Mouse (Mus musculus) intestine, postnatal 0 days (tissue): ENCODE measurements around the gene Robo1. TPM values are rescaled to one million over a fixed set of nuclear protein-coding genes. Genes with fewer than 3 reads are reported as not detected.

Experiments used
- ATAC-seq: fragments of 200-750 bp; cut with Nextera tagmentation; 2 replicates; pipeline ENCODE4 v1.8.0; 2017; ENCODE audit warnings: mild to moderate bottlenecking, moderate TSS enrichment, moderate library complexity
- H3K27ac ChIP-seq: fragments of 300-500 bp; sonication (generic); 2 replicates; pipeline ENCODE4 v1.5.1; 2014; ENCODE audit warnings: mild to moderate bottlenecking, low read depth, low read length, moderate library complexity
- H3K27me3 ChIP-seq: fragments of 300-500 bp; sonication (generic); replicated peaks from 2 replicates; pipeline ENCODE4 v1.6.1; 2014; ENCODE audit warnings: low read length, mixed read lengths; ENCODE audit not compliant: control insufficient read depth, insufficient read depth
- H3K36me3 ChIP-seq: fragments of 300-500 bp; sonication (generic); 2 replicates; pipeline ENCODE4 v1.6.1; 2014; ENCODE audit warnings: mild to moderate bottlenecking, moderate library complexity; ENCODE audit not compliant: control insufficient read depth, insufficient read depth
- H3K4me1 ChIP-seq: fragments of 300-500 bp; sonication (generic); replicated peaks from 2 replicates; pipeline ENCODE4 v1.6.1; 2014; ENCODE audit warnings: antibody characterized with exemption, low read length, mixed read lengths; ENCODE audit not compliant: control insufficient read depth, insufficient read depth
- H3K4me2 ChIP-seq: fragments of 300-500 bp; sonication (generic); replicated peaks from 2 replicates; pipeline ENCODE4 v1.6.1; 2014; ENCODE audit warnings: low read depth, mild to moderate bottlenecking, moderate library complexity
- H3K4me3 ChIP-seq: fragments of 300-500 bp; sonication (generic); 2 replicates; pipeline ENCODE4 v1.5.1; 2014; ENCODE audit warnings: low read depth, low read length
- H3K9ac ChIP-seq: fragments of 300-500 bp; sonication (generic); 2 replicates; pipeline ENCODE4 v1.6.1; 2014; ENCODE audit warnings: mild to moderate bottlenecking, low read depth, low read length
- H3K9me3 ChIP-seq: fragments of 300-500 bp; sonication (generic); 2 replicates; pipeline ENCODE4 v1.6.1; 2016; ENCODE audit warnings: mixed run types; ENCODE audit not compliant: control insufficient read depth
- CTCF ChIP-seq: sonication (generic); IDR thresholded peaks from 2 replicates; pipeline ENCODE4 v1.5.1; 2016; ENCODE audit warnings: low read depth, mild to moderate bottlenecking, control low read depth, antibody characterized with exemption, moderate library complexity
- WGBS: fragments of 180-500 bp; shearing (Covaris S2); extraction: QIAGEN DNeasy Blood & Tissue Kit; methylation state at CpG from one replicate; pipeline ENCODE4 v1.1.7; 2014; 5-methylcytosine and 5-hydroxymethylcytosine counted together
- polyA plus RNA-seq: library from polyadenylated mRNA; unstranded; fragments of >200 nt; fragmentation: Nextera tagmentation; extraction: Ambion mirVana; gene quantifications from 2 replicates; pipeline ENCODE4 v1.2.1, GENCODE M21; 2015

The Robo1 gene
- polyA plus RNA-seq, 1 experiment from 2014 or later = 2.7 TPM

GRCm38 (mm10) chr16:72678450-72678849, 370.3 kb downstream of the Robo1 start:
- H3K9ac ChIP-seq = no peak overlapping the region
- no peak overlapping the region for H3K27ac ChIP-seq
- ATAC-seq = no peak
- no peak overlapping the region for H3K4me2 ChIP-seq
- no peaks in the 10 kb centered on the region for H3K9me3 ChIP-seq
- no peak for TF ChIP-seq CTCF
- H3K36me3 ChIP-seq = no peaks in the 10 kb centered on the region
- no peaks in the 10 kb centered on the region for H3K4me1 ChIP-seq
- 36% methylated on average over 13 of the region's 13 CpGs for WGBS
- H3K4me3 ChIP-seq = no peak overlapping the region
- no peaks in the 10 kb centered on the region for H3K27me3 ChIP-seq

DNA sequence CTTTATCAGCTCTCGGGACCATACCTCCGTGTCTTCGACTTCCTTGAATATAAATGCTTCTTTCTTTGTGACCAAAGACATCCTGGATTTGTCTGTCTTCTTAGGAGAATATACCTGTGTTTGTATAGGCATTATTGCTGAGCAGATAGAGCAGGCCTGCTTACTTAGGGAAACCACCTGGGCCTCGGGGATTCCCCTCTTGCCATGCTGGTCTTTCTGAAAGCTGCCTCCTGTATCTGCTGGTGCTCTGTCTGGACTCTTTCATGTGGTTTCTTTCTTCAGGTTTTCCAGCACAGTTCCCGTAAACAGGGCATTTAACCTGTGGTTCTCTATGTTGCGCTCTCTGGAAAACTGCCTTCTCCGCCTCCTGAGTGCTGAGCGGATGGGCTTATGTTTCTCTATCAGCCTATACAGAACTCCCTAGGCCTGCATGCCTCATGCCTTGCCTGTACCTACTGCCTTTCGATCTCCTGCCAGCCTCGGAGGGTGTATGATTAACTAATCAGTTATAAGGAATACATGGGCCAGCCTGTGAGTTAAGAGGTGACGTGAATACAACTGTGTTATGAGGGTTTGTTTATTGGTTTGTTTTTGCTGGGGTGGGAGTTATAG, 370.9 kb downstream of the Robo1 start:
- Histone ChIP-seq H3K4me1 (no peaks in the 10 kb centered on the region), H3K4me2 (no peak overlapping the region), H3K27ac (no peak overlapping the region), H3K9ac (no peak overlapping the region), H3K36me3 (no peaks in the 10 kb centered on the region), H3K27me3 (no peaks in the 10 kb centered on the region), H3K9me3 (no peaks in the 10 kb centered on the region), H3K4me3 (no peak overlapping the region)
- 53% methylated on average over 11 of the region's 11 CpGs for WGBS
- ATAC-seq = no peak
- TF ChIP-seq CTCF = no peak

GRCm38 (mm10) chr16:72685604-72686479, 377.7 kb downstream of the Robo1 start:
- H3K4me1 ChIP-seq = no peaks in the 10 kb centered on the region
- H3K4me3 ChIP-seq = no peak overlapping the region
- H3K27me3 ChIP-seq = no peaks in the 10 kb centered on the region
- no peak for TF ChIP-seq CTCF
- no peak overlapping the region for H3K4me2 ChIP-seq
- 58% methylated on average over 6 of the region's 6 CpGs for WGBS
- no peaks in the 10 kb centered on the region for H3K36me3 ChIP-seq
- no peak for ATAC-seq
- no peak overlapping the region for H3K27ac ChIP-seq
- H3K9ac ChIP-seq = no peak overlapping the region
- H3K9me3 ChIP-seq = no peaks in the 10 kb centered on the region

DNA sequence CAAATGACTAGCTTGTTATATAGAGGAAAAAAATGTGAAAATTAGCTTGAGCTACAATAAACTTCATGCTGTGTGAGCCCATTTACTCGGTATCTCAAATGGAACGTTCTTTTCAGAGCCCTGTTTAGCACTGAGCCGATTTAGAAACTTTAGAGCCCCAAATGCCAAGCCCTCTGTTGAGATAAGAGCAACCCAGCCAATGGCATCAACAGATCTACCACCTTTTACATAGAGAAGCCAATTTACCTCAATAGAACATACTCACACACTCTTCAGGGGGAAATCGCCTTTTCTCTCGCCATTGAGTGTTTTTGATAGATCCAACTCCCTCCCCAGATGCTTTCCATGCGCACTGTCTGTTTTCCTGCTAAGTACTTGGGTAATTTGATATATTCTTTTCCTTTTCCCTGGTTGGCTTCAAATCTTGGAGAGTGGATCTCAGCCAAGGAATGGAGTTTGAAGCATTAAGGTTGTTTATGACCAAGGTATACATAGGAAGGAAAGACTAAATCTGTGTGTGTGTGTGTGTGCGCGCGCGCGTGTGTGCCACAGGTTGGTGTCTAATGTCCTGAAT, 378.5 kb downstream of the Robo1 start:
- Histone ChIP-seq H3K4me1 (no peaks in the 10 kb centered on the region), H3K4me3 (no peak overlapping the region), H3K9ac (no peak overlapping the region), H3K9me3 (no peaks in the 10 kb centered on the region), H3K4me2 (no peak overlapping the region), H3K27ac (no peak overlapping the region), H3K36me3 (no peaks in the 10 kb centered on the region), H3K27me3 (no peaks in the 10 kb centered on the region)
- 55% methylated on average over 11 of the region's 11 CpGs for WGBS
- no peak for TF ChIP-seq CTCF
- ATAC-seq = no peak

- no peak for TF ChIP-seq CTCF
- no peak for ATAC-seq
- Histone ChIP-seq H3K27me3 (no peaks in the 10 kb centered on the region), H3K4me1 (no peaks in the 10 kb centered on the region), H3K4me3 (no peak overlapping the region), H3K27ac (no peak overlapping the region), H3K9me3 (no peaks in the 10 kb centered on the region), H3K9ac (no peak overlapping the region), H3K36me3 (no peaks in the 10 kb centered on the region), H3K4me2 (no peak overlapping the region)
- WGBS = 21% methylated on average over 3 of the region's 3 CpGs
Observed at GRCm38 (mm10) chr16:72687651-72688050, 379.5 kb downstream of the Robo1 start.

GRCm38 (mm10) chr16:72688185-72688681, 380.1 kb downstream of the Robo1 start:
- no peaks in the 10 kb centered on the region for H3K4me1 ChIP-seq
- H3K4me2 ChIP-seq = no peak overlapping the region
- no peak for ATAC-seq
- no peaks in the 10 kb centered on the region for H3K36me3 ChIP-seq
- no peak overlapping the region for H3K27ac ChIP-seq
- 75% methylated on average over 6 of the region's 6 CpGs for WGBS
- no peaks in the 10 kb centered on the region for H3K27me3 ChIP-seq
- H3K4me3 ChIP-seq = no peak overlapping the region
- no peaks in the 10 kb centered on the region for H3K9me3 ChIP-seq
- no peak overlapping the region for H3K9ac ChIP-seq
- TF ChIP-seq CTCF = no peak
